Mouse (Mus musculus): ENCODE data around the gene Colec11.

DNA sequence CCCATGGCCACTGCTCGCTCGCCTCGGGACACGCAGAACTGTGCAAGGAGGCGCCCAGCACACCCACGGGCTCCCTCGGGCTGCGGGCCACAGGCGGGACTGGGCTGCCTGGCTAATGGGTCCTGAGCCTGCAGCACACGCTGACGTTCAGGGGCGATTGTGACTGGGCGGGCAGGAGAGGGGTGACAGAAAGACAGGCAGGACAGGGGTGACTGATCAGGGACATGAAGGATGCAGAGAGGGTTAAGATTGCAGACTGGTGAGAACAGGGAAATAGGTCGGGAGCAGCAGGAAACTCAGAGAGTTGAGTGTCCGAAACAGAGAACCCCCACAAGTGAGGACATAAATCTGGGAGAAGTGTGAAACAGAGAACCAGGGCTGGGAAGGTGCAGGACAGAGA lies 70.9 kb downstream of the Colec11 start, which contains the start of gene Dcdc2c:
- no peak for TF ChIP-seq CTCF (IDR thresholded peaks at IDR 0.05; ENCODE audit: control insufficient read depth, insufficient read depth, low read length)
- TF ChIP-seq POLR2A (IDR thresholded peaks at IDR 0.05; ENCODE audit: borderline replicate concordance, control insufficient read depth, low read depth, low read length), result no peak

Measured in bone marrow, adult 2 months (tissue).